Mouse (Mus musculus) olfactory bulb, adult 2 months (tissue): ENCODE data around the gene Nxf1.

Experiments
- CTCF ChIP-seq: fragments of 200-500 bp; IDR thresholded peaks from 2 replicates; pipeline ENCODE4 v1.5.1; 2012; ENCODE audit warnings: low read depth, mild to moderate bottlenecking, low read length, moderate library complexity; ENCODE audit not compliant: insufficient read depth
- POLR2A ChIP-seq: fragments of 200-500 bp; IDR thresholded peaks from 2 replicates; pipeline ENCODE4 v1.6.1; 2012; ENCODE audit warnings: mild to moderate bottlenecking, low read depth, low read length, moderate library complexity; ENCODE audit not compliant: insufficient read depth

DNA sequence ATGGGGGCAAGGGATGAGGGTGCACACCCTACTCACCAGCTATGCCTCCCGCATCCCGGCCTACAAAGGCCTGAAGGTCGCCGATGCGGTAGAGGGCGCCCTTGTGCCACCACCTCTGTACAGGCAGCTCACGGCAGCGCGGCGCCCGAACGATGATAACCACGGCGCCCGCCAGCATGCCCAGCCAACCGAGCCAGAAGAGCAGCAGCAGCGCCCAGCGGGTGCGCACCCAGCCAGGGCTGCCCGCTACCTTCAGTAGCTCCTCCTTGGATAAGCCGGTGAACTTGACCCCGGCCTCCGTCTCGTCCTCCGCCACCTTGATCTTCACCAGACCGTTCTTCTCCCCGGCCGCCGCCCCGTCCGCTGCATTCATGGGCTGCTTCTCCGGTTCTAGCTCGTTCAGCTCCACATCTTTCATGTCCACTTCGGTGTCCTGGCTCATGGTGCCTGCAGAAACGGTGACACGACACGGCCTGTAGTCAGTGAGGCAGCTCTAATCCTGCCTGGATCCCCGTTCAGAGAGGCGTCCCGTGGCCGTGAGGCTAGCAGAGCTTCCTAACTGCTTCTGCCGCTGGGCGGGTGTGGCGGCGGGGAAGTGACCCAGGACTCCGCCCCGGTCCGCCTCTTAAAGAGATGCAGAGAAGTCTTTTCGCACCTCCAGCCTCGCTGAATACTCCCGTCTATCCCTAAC is 43.4 kb upstream of the Nxf1 start:
- TF ChIP-seq POLR2A (peak; percentile 64), CTCF (peak; percentile 74)
